ENCODE assay signal across 13 mouse cellular contexts in genomic region chr5:140628995-140629394, GRCm38 (mm10). TPM values are rescaled to one million over a fixed set of nuclear protein-coding genes. Genes with fewer than 3 reads are reported as not detected.
DNase-seq lines count a peak whose midpoint lies in the region; TF ChIP-seq lines count a peak whose summit lies in the region.
"Had no signal": no experiment of that assay in that cellular context is flagged by ENCODE, and none has a peak within 500 bp of the region (broad histone marks: within the 10 kb centered on the region; RNA-seq: fewer than 3 reads in every experiment).

No protein-coding gene starts in this region.

- no peak overlapping the region for H3K27ac ChIP-seq in cortical plate, adult 2 months (ENCODE audit: insufficient read depth, low read length)
- H3K27ac ChIP-seq: embryonic facial prominence, embryonic 10.5 days; limb, embryonic 12.5 days; midbrain, embryonic 15.5 days had no signal

- peak; percentile 36 for TF ChIP-seq CTCF in cortical plate, adult 2 months (IDR thresholded peaks at IDR 0.05; ENCODE audit: extremely low read depth, insufficient read depth, low read length)

- no peak for TF ChIP-seq POLR2A in cortical plate, adult 2 months (IDR thresholded peaks at IDR 0.05; ENCODE audit: extremely low read depth, insufficient read depth, low read length)

- H3K4me1 ChIP-seq in cortical plate, adult 2 months (ENCODE audit: control insufficient read depth, insufficient read depth, low read length): no peaks in the 10 kb centered on the region
- H3K4me1 ChIP-seq: embryonic facial prominence, embryonic 10.5 days; limb, embryonic 12.5 days; midbrain, embryonic 15.5 days had no signal

- peak; percentile 47 for DNase-seq in heart, postnatal 4 days
- DNase-seq in heart, postnatal 25 days (ENCODE audit: low spot score): no peak
- DNase-seq in spleen, postnatal 10 days (ENCODE audit: low spot score in 2 of 2): peak; percentile 34 to 63
- DNase-seq in spleen, adult 12 weeks (ENCODE audit: low spot score): no peak
- DNase-seq in splenic B cell, adult 2 months (ENCODE audit: low read depth, low spot score): peak; percentile 74
- DNase-seq in embryo, embryonic 10.5 days (ENCODE audit: low spot score): no peak
- no peak for DNase-seq in adrenal gland, postnatal 4 days (ENCODE audit: low spot score in 2 of 2)
- DNase-seq: heart, postnatal 36 days; kidney, postnatal 14 days had no signal

- intact Hi-C loops in heart, postnatal 25 days (cut with DNase I): loop anchor here (2.0 kb wide), 1 partner anchor 36 kb away; no protein-coding TSS in a partner anchor

- no peaks in the 10 kb centered on the region for H3K27me3 ChIP-seq in splenic B cell, adult 2 months (ENCODE audit: control insufficient read depth, insufficient read depth, low read length, poor library complexity, severe bottlenecking)
- H3K27me3 ChIP-seq: limb, embryonic 12.5 days; midbrain, embryonic 15.5 days had no signal

- no peak overlapping the region for H3K4me3 ChIP-seq in cortical plate, adult 2 months (ENCODE audit: insufficient read depth, low read length)
- H3K4me3 ChIP-seq: embryonic facial prominence, embryonic 10.5 days; limb, embryonic 12.5 days; midbrain, embryonic 15.5 days had no signal

- peaks cover 8% of the 10 kb centered on the region for H3K36me3 ChIP-seq in splenic B cell, adult 2 months (ENCODE audit: control insufficient read depth, insufficient read depth, low read length, poor library complexity, severe bottlenecking)

RNA-seq across cellular contexts. Expression of gene Ttyh3, which starts 19.8 kb away (rescaled TPM):
- total RNA-seq in heart, postnatal 4 days (2021): 10 to 100 TPM; 83.0 to 90.4 TPM
- 10 to 100 TPM; 15.6 to 18.6 TPM for total RNA-seq in heart, postnatal 25 days (2021)
- 114 and 119 TPM in 2 replicates for polyA plus RNA-seq in cortical plate, adult 2 months (2012; rRNA removed)
- 100 to 1,000 TPM; 199 to 212 TPM for total RNA-seq in adrenal gland, postnatal 4 days (2021)

RNA-seq across cellular contexts. Expression of gene Lfng, which starts 21.9 kb away (rescaled TPM):
- total RNA-seq in heart, postnatal 4 days (2021): 10 to 100 TPM; 11.6 to 12.1 TPM
- total RNA-seq in heart, postnatal 25 days (2021): 10 to 100 TPM in 1 of 2 experiments, 1 to 10 TPM in 1; 7.3 to 10.8 TPM
- 35.1 and 37.0 TPM in 2 replicates for polyA plus RNA-seq in cortical plate, adult 2 months (2012; rRNA removed)
- 10 to 100 TPM; 23.5 to 24.4 TPM for total RNA-seq in adrenal gland, postnatal 4 days (2021)

Comparison
In these comparisons a context has a peak if more than half of its experiments do, and no peak if none do; other contexts are left out.
1. DNase-seq: peak in heart, postnatal 4 days (single experiment), spleen, postnatal 10 days (2 of 2) and splenic B cell, adult 2 months (single experiment); none in heart, postnatal 25 days (single experiment), spleen, adult 12 weeks (single experiment), embryo, embryonic 10.5 days (single experiment) and adrenal gland, postnatal 4 days (0 of 2).
2. RNA of gene Ttyh3, which starts 19.8 kb away (total RNA-seq): 199 to 212 TPM in adrenal gland, postnatal 4 days and 83.0 to 90.4 TPM in heart, postnatal 4 days; 15.6 to 18.6 TPM in heart, postnatal 25 days; every median in the first group is over 4 times any median in the second.